Mouse (Mus musculus): ENCODE measurements around the gene Tmem51. TPM values are rescaled to one million over a fixed set of nuclear protein-coding genes. Genes with fewer than 3 reads are reported as not detected.

Gene Tmem51
- polyA plus RNA-seq, 1 experiment = 16.8 TPM

GRCm38 (mm10) chr4:142046496-142046895 is 37.6 kb downstream of the Tmem51 start:
- H3K27ac ChIP-seq (ENCODE audit: insufficient read depth, low read length) = no peak overlapping the region
- H3K9ac ChIP-seq (ENCODE audit: low read depth, poor library complexity, severe bottlenecking) = no peak overlapping the region
- H3K9me3 ChIP-seq (replicated peaks; ENCODE audit: control insufficient read depth, insufficient read depth, low read length, poor library complexity, severe bottlenecking) = no peaks in the 10 kb centered on the region
- no peaks in the 10 kb centered on the region for H3K36me3 ChIP-seq (ENCODE audit: control insufficient read depth, insufficient read depth, low read length, poor library complexity, severe bottlenecking)
- H3K4me3 ChIP-seq (ENCODE audit: low read depth, low read length) = no peak overlapping the region
- H3K27me3 ChIP-seq (ENCODE audit: control insufficient read depth, insufficient read depth, low read length, poor library complexity, severe bottlenecking) = no peaks in the 10 kb centered on the region
- peaks cover 7% of the 10 kb centered on the region for H3K4me1 ChIP-seq (ENCODE audit: control insufficient read depth, insufficient read depth, low read length)
- TF ChIP-seq CTCF (IDR thresholded peaks at IDR 0.05; ENCODE audit: low read depth, low read length) = no peak
- TF ChIP-seq EP300 (IDR thresholded peaks at IDR 0.05; ENCODE audit: insufficient read depth, low read depth, low read length) = no peak
- TF ChIP-seq POLR2A (IDR thresholded peaks at IDR 0.05; ENCODE audit: insufficient read depth, low read length) = no peak

- H3K4me1 ChIP-seq (ENCODE audit: control insufficient read depth, insufficient read depth, low read length) = peaks cover 7% of the 10 kb centered on the region
- no peaks in the 10 kb centered on the region for H3K9me3 ChIP-seq (replicated peaks; ENCODE audit: control insufficient read depth, insufficient read depth, low read length, poor library complexity, severe bottlenecking)
- H3K4me3 ChIP-seq (ENCODE audit: low read depth, low read length) = no peak overlapping the region
- H3K36me3 ChIP-seq (ENCODE audit: control insufficient read depth, insufficient read depth, low read length, poor library complexity, severe bottlenecking) = no peaks in the 10 kb centered on the region
- no peak overlapping the region for H3K27ac ChIP-seq (ENCODE audit: insufficient read depth, low read length)
- H3K27me3 ChIP-seq (ENCODE audit: control insufficient read depth, insufficient read depth, low read length, poor library complexity, severe bottlenecking) = no peaks in the 10 kb centered on the region
- TF ChIP-seq EP300 (IDR thresholded peaks at IDR 0.05; ENCODE audit: insufficient read depth, low read depth, low read length) (no peak), POLR2A (IDR thresholded peaks at IDR 0.05; ENCODE audit: insufficient read depth, low read length) (no peak), CTCF (IDR thresholded peaks at IDR 0.05; ENCODE audit: low read depth, low read length) (no peak)
- no peak overlapping the region for H3K9ac ChIP-seq (ENCODE audit: low read depth, poor library complexity, severe bottlenecking)
Observed at GRCm38 (mm10) chr4:142045595-142046163, 38.4 kb downstream of the Tmem51 start.

GRCm38 (mm10) chr4:142044452-142044851 is 39.7 kb downstream of the Tmem51 start:
- Histone ChIP-seq H3K9ac (ENCODE audit: low read depth, poor library complexity, severe bottlenecking) (no peak overlapping the region), H3K36me3 (ENCODE audit: control insufficient read depth, insufficient read depth, low read length, poor library complexity, severe bottlenecking) (no peaks in the 10 kb centered on the region), H3K4me3 (ENCODE audit: low read depth, low read length) (no peak overlapping the region), H3K4me1 (ENCODE audit: control insufficient read depth, insufficient read depth, low read length) (peaks cover 7% of the 10 kb centered on the region), H3K9me3 (replicated peaks; ENCODE audit: control insufficient read depth, insufficient read depth, low read length, poor library complexity, severe bottlenecking) (no peaks in the 10 kb centered on the region), H3K27me3 (ENCODE audit: control insufficient read depth, insufficient read depth, low read length, poor library complexity, severe bottlenecking) (no peaks in the 10 kb centered on the region), H3K27ac (ENCODE audit: insufficient read depth, low read length) (no peak overlapping the region)
- TF ChIP-seq EP300 (IDR thresholded peaks at IDR 0.05; ENCODE audit: insufficient read depth, low read depth, low read length) = no peak
- no peak for TF ChIP-seq POLR2A (IDR thresholded peaks at IDR 0.05; ENCODE audit: insufficient read depth, low read length)
- no peak for TF ChIP-seq CTCF (IDR thresholded peaks at IDR 0.05; ENCODE audit: low read depth, low read length)

GRCm38 (mm10) chr4:142039662-142040353 is 44.3 kb downstream of the Tmem51 start:
- H3K9ac ChIP-seq (ENCODE audit: low read depth, poor library complexity, severe bottlenecking) = no peak overlapping the region
- no peaks in the 10 kb centered on the region for H3K27me3 ChIP-seq (ENCODE audit: control insufficient read depth, insufficient read depth, low read length, poor library complexity, severe bottlenecking)
- TF ChIP-seq CTCF (IDR thresholded peaks at IDR 0.05; ENCODE audit: low read depth, low read length) (no peak), EP300 (IDR thresholded peaks at IDR 0.05; ENCODE audit: insufficient read depth, low read depth, low read length) (no peak), POLR2A (IDR thresholded peaks at IDR 0.05; ENCODE audit: insufficient read depth, low read length) (no peak)
- H3K4me3 ChIP-seq (ENCODE audit: low read depth, low read length) = no peak overlapping the region
- H3K4me1 ChIP-seq (ENCODE audit: control insufficient read depth, insufficient read depth, low read length) = peaks cover 2% of the 10 kb centered on the region
- H3K27ac ChIP-seq (ENCODE audit: insufficient read depth, low read length) = no peak overlapping the region
- H3K9me3 ChIP-seq (replicated peaks; ENCODE audit: control insufficient read depth, insufficient read depth, low read length, poor library complexity, severe bottlenecking) = no peaks in the 10 kb centered on the region
- H3K36me3 ChIP-seq (ENCODE audit: control insufficient read depth, insufficient read depth, low read length, poor library complexity, severe bottlenecking) = no peaks in the 10 kb centered on the region

- no peaks in the 10 kb centered on the region for H3K27me3 ChIP-seq (ENCODE audit: control insufficient read depth, insufficient read depth, low read length, poor library complexity, severe bottlenecking)
- H3K4me1 ChIP-seq (ENCODE audit: control insufficient read depth, insufficient read depth, low read length) = peaks cover 2% of the 10 kb centered on the region
- no peak overlapping the region for H3K4me3 ChIP-seq (ENCODE audit: low read depth, low read length)
- H3K36me3 ChIP-seq (ENCODE audit: control insufficient read depth, insufficient read depth, low read length, poor library complexity, severe bottlenecking) = no peaks in the 10 kb centered on the region
- H3K9ac ChIP-seq (ENCODE audit: low read depth, poor library complexity, severe bottlenecking) = no peak overlapping the region
- no peak overlapping the region for H3K27ac ChIP-seq (ENCODE audit: insufficient read depth, low read length)
- no peaks in the 10 kb centered on the region for H3K9me3 ChIP-seq (replicated peaks; ENCODE audit: control insufficient read depth, insufficient read depth, low read length, poor library complexity, severe bottlenecking)
- TF ChIP-seq POLR2A (IDR thresholded peaks at IDR 0.05; ENCODE audit: insufficient read depth, low read length) (no peak), CTCF (IDR thresholded peaks at IDR 0.05; ENCODE audit: low read depth, low read length) (no peak), EP300 (IDR thresholded peaks at IDR 0.05; ENCODE audit: insufficient read depth, low read depth, low read length) (no peak)
Observed at GRCm38 (mm10) chr4:142037897-142038296, 46.2 kb downstream of the Tmem51 start.

- Histone ChIP-seq H3K9ac (ENCODE audit: low read depth, poor library complexity, severe bottlenecking) (no peak overlapping the region), H3K4me1 (ENCODE audit: control insufficient read depth, insufficient read depth, low read length) (no peaks in the 10 kb centered on the region), H3K9me3 (replicated peaks; ENCODE audit: control insufficient read depth, insufficient read depth, low read length, poor library complexity, severe bottlenecking) (no peaks in the 10 kb centered on the region), H3K36me3 (ENCODE audit: control insufficient read depth, insufficient read depth, low read length, poor library complexity, severe bottlenecking) (no peaks in the 10 kb centered on the region), H3K27ac (ENCODE audit: insufficient read depth, low read length) (no peak overlapping the region), H3K4me3 (ENCODE audit: low read depth, low read length) (no peak overlapping the region), H3K27me3 (ENCODE audit: control insufficient read depth, insufficient read depth, low read length, poor library complexity, severe bottlenecking) (no peaks in the 10 kb centered on the region)
- TF ChIP-seq EP300 (IDR thresholded peaks at IDR 0.05; ENCODE audit: insufficient read depth, low read depth, low read length) = no peak
- no peak for TF ChIP-seq POLR2A (IDR thresholded peaks at IDR 0.05; ENCODE audit: insufficient read depth, low read length)
- TF ChIP-seq CTCF (IDR thresholded peaks at IDR 0.05; ENCODE audit: low read depth, low read length) = no peak
Observed at GRCm38 (mm10) chr4:142028533-142028932, 55.6 kb downstream of the Tmem51 start.
